Mouse (Mus musculus): ENCODE results near the gene Hivep3. TPM values are rescaled to one million over a fixed set of nuclear protein-coding genes. Genes with fewer than 3 reads are reported as not detected.
A peak's percentile ranks its signal among the peaks of the same experiment; 100 is the strongest.

Gene Hivep3
- polyA plus RNA-seq, 1 experiment, result 1.4 TPM

DNA sequence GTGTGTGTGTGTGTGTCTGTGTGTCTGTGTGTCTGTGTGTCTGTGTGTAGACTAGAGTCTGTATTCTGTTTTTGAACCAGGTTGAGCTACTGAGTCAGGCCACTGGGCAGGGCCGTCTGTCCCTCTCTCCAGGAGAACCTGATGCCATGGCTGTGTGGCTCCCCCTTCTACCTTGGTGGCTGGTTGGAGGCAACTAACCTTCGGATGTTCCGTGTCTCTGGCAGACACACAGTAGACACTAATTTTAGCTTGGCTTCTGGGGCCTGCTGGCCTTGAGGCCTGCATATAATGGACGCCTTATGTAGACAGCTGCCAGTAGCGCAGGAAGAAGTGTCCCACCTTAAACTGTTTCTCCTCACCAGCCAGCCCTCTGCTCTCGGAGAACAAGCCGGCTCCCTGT lies 267.3 kb downstream of the Hivep3 start:
- Histone ChIP-seq H3K27me3 (ENCODE audit: control insufficient read depth, insufficient read depth, insufficient read length) (no peaks in the 10 kb centered on the region), H3K4me3 (ENCODE audit: insufficient read depth, poor library complexity, severe bottlenecking) (no peak overlapping the region), H3ac (ENCODE audit: control insufficient read depth, insufficient read length, low read depth) (no peak overlapping the region), H3K79me3 (ENCODE audit: low read depth) (no peaks in the 10 kb centered on the region), H3K36me3 (ENCODE audit: control insufficient read depth, insufficient read depth) (no peaks in the 10 kb centered on the region), H3K79me2 (ENCODE audit: control insufficient read depth, insufficient read depth) (no peaks in the 10 kb centered on the region)
- TF ChIP-seq MYOG (IDR thresholded peaks at IDR 0.05; ENCODE audit: control insufficient read depth, extremely low read depth, insufficient read length) (no peak), FOSL1 (IDR thresholded peaks at IDR 0.05; ENCODE audit: insufficient read depth, low read length, poor library complexity, severe bottlenecking) (no peak), MAX (IDR thresholded peaks at IDR 0.05) (no peak), MYOD1 (IDR thresholded peaks at IDR 0.05; ENCODE audit: control insufficient read depth, insufficient read length, low read depth) (no peak), CTCF (IDR thresholded peaks at IDR 0.05; ENCODE audit: control insufficient read depth, insufficient read depth, insufficient read length) (no peak), CEBPB (IDR thresholded peaks at IDR 0.05; ENCODE audit: low read depth) (no peak), USF1 (IDR thresholded peaks at IDR 0.05; ENCODE audit: low read depth) (no peak)

DNA sequence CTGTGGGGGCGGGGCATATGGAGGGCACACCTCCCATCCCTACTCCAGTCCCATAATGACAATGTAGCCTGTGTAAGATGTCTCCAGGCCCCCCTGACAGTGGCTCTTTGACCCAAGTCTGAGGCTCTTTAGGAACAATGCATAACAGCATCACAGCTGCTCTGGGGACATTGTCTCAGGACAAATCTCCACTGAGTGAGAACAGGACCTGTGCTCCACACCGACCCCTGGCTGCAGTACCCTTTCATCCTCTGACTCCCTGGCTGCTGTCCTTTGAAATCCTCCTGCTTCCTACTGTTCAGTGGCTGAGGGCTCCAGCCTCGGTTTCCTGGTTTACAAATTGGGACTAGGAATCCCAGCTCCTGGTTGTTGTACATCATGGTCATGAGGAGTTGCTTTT lies 269.4 kb downstream of the Hivep3 start:
- TF ChIP-seq USF1 (IDR thresholded peaks at IDR 0.05; ENCODE audit: low read depth), result no peak
- no peak for TF ChIP-seq FOSL1 (IDR thresholded peaks at IDR 0.05; ENCODE audit: insufficient read depth, low read length, poor library complexity, severe bottlenecking)
- no peak for TF ChIP-seq CEBPB (IDR thresholded peaks at IDR 0.05; ENCODE audit: low read depth)
- TF ChIP-seq MAX (IDR thresholded peaks at IDR 0.05), result no peak
- TF ChIP-seq MYOD1 (IDR thresholded peaks at IDR 0.05; ENCODE audit: control insufficient read depth, insufficient read length, low read depth), result no peak
- TF ChIP-seq MYOG (IDR thresholded peaks at IDR 0.05; ENCODE audit: control insufficient read depth, extremely low read depth, insufficient read length), result no peak
- no peak for TF ChIP-seq CTCF (IDR thresholded peaks at IDR 0.05; ENCODE audit: control insufficient read depth, insufficient read depth, insufficient read length)

DNA sequence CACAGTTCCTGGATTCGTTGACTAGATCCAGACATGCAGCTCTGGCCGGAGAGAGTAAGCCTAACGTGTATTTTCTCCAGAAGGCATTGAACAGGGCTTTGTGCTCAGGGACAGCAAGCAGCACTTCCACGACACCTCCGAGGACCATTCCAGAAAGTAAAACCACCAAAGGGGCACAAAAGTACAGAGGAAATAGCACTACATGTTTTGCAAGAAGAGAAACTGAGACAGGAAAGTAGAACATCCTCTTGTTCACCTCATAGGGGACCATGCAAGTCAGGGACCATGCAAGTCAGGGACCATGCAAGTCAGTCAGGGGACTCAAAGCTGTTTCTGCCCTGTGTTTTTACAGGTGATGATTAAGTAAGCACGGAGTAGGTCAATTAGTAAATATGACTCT lies 272.5 kb downstream of the Hivep3 start:
- Histone ChIP-seq H3ac (ENCODE audit: control insufficient read depth, insufficient read length, low read depth) (no peak overlapping the region), H3K27me3 (ENCODE audit: control insufficient read depth, insufficient read depth, insufficient read length) (no peaks in the 10 kb centered on the region), H3K36me3 (ENCODE audit: control insufficient read depth, insufficient read depth) (no peaks in the 10 kb centered on the region), H3K4me3 (ENCODE audit: insufficient read depth, poor library complexity, severe bottlenecking) (no peak overlapping the region), H3K79me3 (ENCODE audit: low read depth) (no peaks in the 10 kb centered on the region), H3K79me2 (ENCODE audit: control insufficient read depth, insufficient read depth) (no peaks in the 10 kb centered on the region)
- TF ChIP-seq CEBPB (IDR thresholded peaks at IDR 0.05; ENCODE audit: low read depth), result no peak
- no peak for TF ChIP-seq USF1 (IDR thresholded peaks at IDR 0.05; ENCODE audit: low read depth)

More for the DNA sequence above, 269.4 kb downstream of the Hivep3 start:
- Histone ChIP-seq H3K79me2 (ENCODE audit: control insufficient read depth, insufficient read depth) (no peaks in the 10 kb centered on the region), H3K4me3 (ENCODE audit: insufficient read depth, poor library complexity, severe bottlenecking) (no peak overlapping the region), H3K36me3 (ENCODE audit: control insufficient read depth, insufficient read depth) (no peaks in the 10 kb centered on the region), H3K79me3 (ENCODE audit: low read depth) (no peaks in the 10 kb centered on the region), H3K27me3 (ENCODE audit: control insufficient read depth, insufficient read depth, insufficient read length) (no peaks in the 10 kb centered on the region), H3ac (ENCODE audit: control insufficient read depth, insufficient read length, low read depth) (no peak overlapping the region)

DNA sequence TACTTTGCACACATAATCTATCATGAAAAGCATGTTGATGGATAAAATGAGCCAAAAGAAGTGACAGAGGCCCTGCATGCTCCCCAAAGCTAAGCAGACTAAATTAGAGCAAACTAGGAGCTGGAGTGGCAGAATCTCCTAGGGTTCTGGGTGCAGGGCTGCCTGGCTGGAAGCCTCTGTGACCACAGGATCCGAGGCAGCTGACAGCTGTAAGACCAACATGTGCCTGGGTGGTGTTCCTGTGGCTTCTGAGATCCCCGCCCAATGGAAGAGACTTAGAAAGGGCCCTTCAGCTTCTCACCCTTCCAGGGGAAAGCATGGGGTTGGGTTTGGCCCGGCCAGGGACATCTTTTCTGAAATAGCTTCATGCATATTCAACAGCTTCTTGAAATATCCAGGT lies 274.3 kb downstream of the Hivep3 start:
- Histone ChIP-seq H3ac (ENCODE audit: control insufficient read depth, insufficient read length, low read depth) (no peak overlapping the region), H3K36me3 (ENCODE audit: control insufficient read depth, insufficient read depth) (no peaks in the 10 kb centered on the region), H3K27me3 (ENCODE audit: control insufficient read depth, insufficient read depth, insufficient read length) (no peaks in the 10 kb centered on the region), H3K79me2 (ENCODE audit: control insufficient read depth, insufficient read depth) (no peaks in the 10 kb centered on the region), H3K79me3 (ENCODE audit: low read depth) (no peaks in the 10 kb centered on the region), H3K4me3 (ENCODE audit: insufficient read depth, poor library complexity, severe bottlenecking) (no peak overlapping the region)
- TF ChIP-seq MYOD1 (IDR thresholded peaks at IDR 0.05; ENCODE audit: control insufficient read depth, insufficient read length, low read depth) (peak; percentile 46), MYOG (IDR thresholded peaks at IDR 0.05; ENCODE audit: control insufficient read depth, extremely low read depth, insufficient read length) (no peak), CEBPB (IDR thresholded peaks at IDR 0.05; ENCODE audit: low read depth) (no peak)

DNA sequence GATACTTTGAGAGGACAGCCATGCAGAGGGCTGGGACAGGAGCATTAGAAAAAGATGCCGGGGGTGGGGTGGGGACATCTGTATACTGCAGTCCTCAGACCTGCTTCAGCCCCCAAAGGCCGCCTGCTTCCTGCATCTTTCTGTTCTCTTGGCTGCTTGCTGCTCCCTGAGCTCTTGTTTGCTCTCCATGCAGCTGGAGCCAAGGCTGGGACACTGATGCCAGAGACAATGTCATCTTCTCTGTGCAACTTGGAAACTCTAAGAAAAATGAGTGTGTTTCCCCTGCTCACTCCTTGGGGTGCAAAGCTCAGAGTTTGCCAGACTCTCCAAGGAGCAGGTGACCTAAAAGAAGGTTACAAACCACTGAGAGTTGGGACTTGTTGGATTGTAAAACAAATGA lies 275.6 kb downstream of the Hivep3 start:
- no peaks in the 10 kb centered on the region for H3K79me3 ChIP-seq (ENCODE audit: low read depth)
- H3K4me3 ChIP-seq (ENCODE audit: insufficient read depth, poor library complexity, severe bottlenecking), result no peak overlapping the region
- no peaks in the 10 kb centered on the region for H3K79me2 ChIP-seq (ENCODE audit: control insufficient read depth, insufficient read depth)
- no peak for TF ChIP-seq CTCF (IDR thresholded peaks at IDR 0.05; ENCODE audit: control insufficient read depth, insufficient read depth, insufficient read length)
- no peak for TF ChIP-seq USF1 (IDR thresholded peaks at IDR 0.05; ENCODE audit: low read depth)
- no peak for TF ChIP-seq CEBPB (IDR thresholded peaks at IDR 0.05; ENCODE audit: low read depth)
- no peak for TF ChIP-seq MYOG (IDR thresholded peaks at IDR 0.05; ENCODE audit: control insufficient read depth, extremely low read depth, insufficient read length)
- TF ChIP-seq FOSL1 (IDR thresholded peaks at IDR 0.05; ENCODE audit: insufficient read depth, low read length, poor library complexity, severe bottlenecking), result no peak
- TF ChIP-seq MAX (IDR thresholded peaks at IDR 0.05), result no peak
- TF ChIP-seq MYOD1 (IDR thresholded peaks at IDR 0.05; ENCODE audit: control insufficient read depth, insufficient read length, low read depth), result no peak
- H3K27me3 ChIP-seq (ENCODE audit: control insufficient read depth, insufficient read depth, insufficient read length), result no peaks in the 10 kb centered on the region
- no peaks in the 10 kb centered on the region for H3K36me3 ChIP-seq (ENCODE audit: control insufficient read depth, insufficient read depth)
- H3ac ChIP-seq (ENCODE audit: control insufficient read depth, insufficient read length, low read depth), result no peak overlapping the region

DNA sequence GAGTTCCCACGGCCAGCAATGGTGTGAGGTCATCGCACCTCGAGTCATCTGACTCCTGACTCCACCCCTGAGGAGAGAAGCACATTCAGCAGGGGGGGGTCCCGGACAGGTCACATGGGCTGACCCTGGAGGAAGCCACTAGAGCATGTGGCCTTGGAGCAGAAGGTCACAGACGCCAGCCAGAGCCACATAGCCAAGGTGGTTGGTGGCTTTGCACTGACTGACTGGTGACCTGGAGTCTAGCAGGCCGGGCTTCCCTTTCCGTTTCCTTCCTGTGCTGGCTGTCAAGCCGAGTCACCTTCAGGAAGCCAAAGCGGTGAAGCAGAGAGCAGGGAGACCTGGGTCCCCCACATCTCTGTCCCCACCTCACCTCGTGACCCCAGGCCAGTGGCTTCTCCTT lies 278.2 kb downstream of the Hivep3 start:
- Histone ChIP-seq H3K27me3 (ENCODE audit: control insufficient read depth, insufficient read depth, insufficient read length) (no peaks in the 10 kb centered on the region), H3K79me2 (ENCODE audit: control insufficient read depth, insufficient read depth) (no peaks in the 10 kb centered on the region), H3K36me3 (ENCODE audit: control insufficient read depth, insufficient read depth) (no peaks in the 10 kb centered on the region), H3ac (ENCODE audit: control insufficient read depth, insufficient read length, low read depth) (no peak overlapping the region), H3K79me3 (ENCODE audit: low read depth) (no peaks in the 10 kb centered on the region), H3K4me3 (ENCODE audit: insufficient read depth, poor library complexity, severe bottlenecking) (no peak overlapping the region)
- TF ChIP-seq MYOG (IDR thresholded peaks at IDR 0.05; ENCODE audit: control insufficient read depth, extremely low read depth, insufficient read length) (no peak), MYOD1 (IDR thresholded peaks at IDR 0.05; ENCODE audit: control insufficient read depth, insufficient read length, low read depth) (no peak), MAX (IDR thresholded peaks at IDR 0.05) (no peak), CTCF (IDR thresholded peaks at IDR 0.05; ENCODE audit: control insufficient read depth, insufficient read depth, insufficient read length) (no peak), FOSL1 (IDR thresholded peaks at IDR 0.05; ENCODE audit: insufficient read depth, low read length, poor library complexity, severe bottlenecking) (no peak), CEBPB (IDR thresholded peaks at IDR 0.05; ENCODE audit: low read depth) (no peak), USF1 (IDR thresholded peaks at IDR 0.05; ENCODE audit: low read depth) (no peak)
